Mouse (Mus musculus): ENCODE data around the gene Spock1. TPM values are rescaled to one million over a fixed set of nuclear protein-coding genes. Genes with fewer than 3 reads are reported as not detected.

Gene Spock1
- polyA plus RNA-seq, 1 experiment from 2014 or later, result 17.2 TPM

DNA sequence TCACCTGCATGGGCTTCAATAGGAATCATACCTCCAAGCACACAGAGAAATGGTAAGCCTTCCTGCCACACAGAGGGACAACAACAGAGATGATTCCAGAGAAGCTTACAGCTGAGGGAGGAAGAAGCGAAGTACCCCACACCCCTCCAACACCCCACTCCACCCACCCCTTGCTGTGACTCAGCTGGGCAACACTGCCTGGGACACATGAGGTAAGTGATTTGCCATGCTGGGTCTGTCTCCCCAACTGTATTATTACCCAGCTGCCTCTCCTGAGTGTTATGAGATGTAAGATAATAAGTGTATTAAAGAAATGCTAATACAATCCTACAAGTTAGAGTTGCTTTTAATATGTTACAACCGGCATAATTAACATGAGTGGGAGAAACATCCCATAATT is 267.2 kb downstream of the Spock1 start:
- no peak overlapping the region for H3K27ac ChIP-seq (ENCODE audit: low read depth, low read length)
- H3K4me1 ChIP-seq (ENCODE audit: control insufficient read depth, insufficient read depth, low read length), result no peaks in the 10 kb centered on the region
- DNase-seq (ENCODE audit: low spot score, missing footprints) (peak; percentile 76), ATAC-seq (ENCODE audit: low FRiP score) (no peak)
- no peak overlapping the region for H3K4me3 ChIP-seq (ENCODE audit: low read depth, low read length)
- no peaks in the 10 kb centered on the region for H3K36me3 ChIP-seq (ENCODE audit: control insufficient read depth, insufficient read depth, low read length)
- H3K9me3 ChIP-seq (ENCODE audit: control insufficient read depth, low read length), result no peaks in the 10 kb centered on the region
- 93% methylated on average over 2 of the region's 2 CpGs for WGBS
- no peak overlapping the region for H3K9ac ChIP-seq (ENCODE audit: low read length)
- no peaks in the 10 kb centered on the region for H3K27me3 ChIP-seq (ENCODE audit: control insufficient read depth, insufficient read depth, low read length)
- H3K4me2 ChIP-seq, result no peak overlapping the region

DNA sequence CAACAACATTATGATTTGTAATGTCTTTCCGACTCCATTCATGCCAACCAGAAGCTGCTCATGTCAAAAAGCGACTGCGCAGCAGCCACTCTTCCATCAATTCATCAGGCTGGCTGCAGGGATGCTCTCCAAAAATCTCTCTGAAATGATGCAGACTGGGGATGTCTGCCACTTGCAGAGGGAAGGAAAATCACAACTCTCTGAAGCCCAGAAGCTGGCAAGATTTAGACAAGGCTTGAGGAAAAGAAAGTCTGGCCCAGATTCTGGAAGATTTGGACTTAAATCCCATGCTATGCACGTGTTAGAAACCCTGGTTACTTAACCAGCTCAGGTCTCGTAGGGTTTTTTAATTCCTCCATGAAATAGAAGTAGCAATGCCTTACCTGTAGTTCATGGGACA is 269.3 kb downstream of the Spock1 start:
- no peak overlapping the region for H3K4me2 ChIP-seq
- H3K36me3 ChIP-seq (ENCODE audit: control insufficient read depth, insufficient read depth, low read length), result no peaks in the 10 kb centered on the region
- H3K4me1 ChIP-seq (ENCODE audit: control insufficient read depth, insufficient read depth, low read length), result no peaks in the 10 kb centered on the region
- ATAC-seq (ENCODE audit: low FRiP score) (no peak), DNase-seq (ENCODE audit: low spot score, missing footprints) (peak; percentile 17)
- 90% methylated on average over 5 of the region's 5 CpGs for WGBS
- no peaks in the 10 kb centered on the region for H3K9me3 ChIP-seq (ENCODE audit: control insufficient read depth, low read length)
- no peak overlapping the region for H3K9ac ChIP-seq (ENCODE audit: low read length)
- H3K27ac ChIP-seq (ENCODE audit: low read depth, low read length), result no peak overlapping the region
- no peaks in the 10 kb centered on the region for H3K27me3 ChIP-seq (ENCODE audit: control insufficient read depth, insufficient read depth, low read length)
- H3K4me3 ChIP-seq (ENCODE audit: low read depth, low read length), result no peak overlapping the region

DNA sequence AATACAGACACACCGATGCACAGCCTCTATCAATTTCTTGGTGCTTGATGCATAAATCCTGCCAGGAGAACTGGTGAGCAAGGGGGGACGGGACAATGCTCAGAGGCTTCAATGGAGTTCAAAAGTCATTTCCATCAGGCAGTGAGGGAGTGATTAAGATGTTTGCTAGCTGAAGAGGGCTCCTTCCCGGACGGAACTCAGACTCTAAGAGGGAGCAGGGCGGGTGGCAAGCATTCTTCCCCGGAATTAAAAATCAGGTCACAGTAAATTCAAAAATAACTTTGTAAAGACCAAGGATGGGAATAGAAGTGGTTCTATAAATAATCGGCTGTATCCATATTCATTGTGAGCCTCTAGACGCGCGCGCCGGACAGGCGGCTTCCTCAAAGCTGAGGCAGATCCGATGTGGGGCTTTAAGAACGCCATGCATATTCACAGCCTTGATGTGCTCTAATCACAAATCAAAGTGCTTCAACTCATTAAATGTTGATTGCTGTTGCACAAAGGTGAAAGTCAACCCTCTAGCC is 270.5 kb downstream of the Spock1 start:
- Histone ChIP-seq H3K27ac (ENCODE audit: low read depth, low read length) (no peak overlapping the region), H3K9me3 (ENCODE audit: control insufficient read depth, low read length) (no peaks in the 10 kb centered on the region), H3K4me3 (ENCODE audit: low read depth, low read length) (no peak overlapping the region), H3K36me3 (ENCODE audit: control insufficient read depth, insufficient read depth, low read length) (no peaks in the 10 kb centered on the region), H3K9ac (ENCODE audit: low read length) (no peak overlapping the region), H3K27me3 (ENCODE audit: control insufficient read depth, insufficient read depth, low read length) (no peaks in the 10 kb centered on the region), H3K4me2 (no peak overlapping the region), H3K4me1 (ENCODE audit: control insufficient read depth, insufficient read depth, low read length) (no peaks in the 10 kb centered on the region)
- 84% methylated on average over 15 of the region's 15 CpGs for WGBS
- ATAC-seq (ENCODE audit: low FRiP score), result no peak
- DNase-seq (ENCODE audit: low spot score, missing footprints), result peak; percentile 80

DNA sequence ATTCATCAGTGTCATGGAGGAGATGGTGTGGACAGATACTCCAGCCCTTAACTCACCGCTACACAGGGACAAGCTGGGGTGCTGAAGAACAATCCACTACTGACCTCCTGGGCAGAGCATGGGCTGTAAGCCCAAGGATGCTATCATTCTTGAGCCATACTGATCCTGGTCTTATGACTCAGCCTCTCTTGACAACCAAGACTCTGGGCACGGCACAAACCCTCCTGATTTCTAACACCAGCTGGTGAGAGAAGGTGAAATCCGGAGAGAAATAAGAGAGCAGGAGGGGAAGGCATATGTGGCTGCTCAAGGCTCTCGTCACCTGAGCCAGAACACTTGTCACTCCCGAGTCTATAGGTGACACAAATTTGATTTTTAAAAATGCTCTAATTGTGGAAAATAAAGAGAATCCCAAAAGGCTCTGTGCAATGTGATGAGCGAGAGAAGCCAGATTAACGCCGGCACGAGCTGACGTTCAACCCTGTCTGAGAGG is 271.0 kb downstream of the Spock1 start:
- no peaks in the 10 kb centered on the region for H3K9me3 ChIP-seq (ENCODE audit: control insufficient read depth, low read length)
- no peaks in the 10 kb centered on the region for H3K4me1 ChIP-seq (ENCODE audit: control insufficient read depth, insufficient read depth, low read length)
- peak; percentile 74 for DNase-seq (ENCODE audit: low spot score, missing footprints)
- H3K4me3 ChIP-seq (ENCODE audit: low read depth, low read length), result no peak overlapping the region
- H3K36me3 ChIP-seq (ENCODE audit: control insufficient read depth, insufficient read depth, low read length), result no peaks in the 10 kb centered on the region
- 83% methylated on average over 10 of the region's 10 CpGs for WGBS
- no peaks in the 10 kb centered on the region for H3K27me3 ChIP-seq (ENCODE audit: control insufficient read depth, insufficient read depth, low read length)
- no peak overlapping the region for H3K4me2 ChIP-seq
- no peak for ATAC-seq (ENCODE audit: low FRiP score)
- no peak overlapping the region for H3K9ac ChIP-seq (ENCODE audit: low read length)
- no peak overlapping the region for H3K27ac ChIP-seq (ENCODE audit: low read depth, low read length)

DNA sequence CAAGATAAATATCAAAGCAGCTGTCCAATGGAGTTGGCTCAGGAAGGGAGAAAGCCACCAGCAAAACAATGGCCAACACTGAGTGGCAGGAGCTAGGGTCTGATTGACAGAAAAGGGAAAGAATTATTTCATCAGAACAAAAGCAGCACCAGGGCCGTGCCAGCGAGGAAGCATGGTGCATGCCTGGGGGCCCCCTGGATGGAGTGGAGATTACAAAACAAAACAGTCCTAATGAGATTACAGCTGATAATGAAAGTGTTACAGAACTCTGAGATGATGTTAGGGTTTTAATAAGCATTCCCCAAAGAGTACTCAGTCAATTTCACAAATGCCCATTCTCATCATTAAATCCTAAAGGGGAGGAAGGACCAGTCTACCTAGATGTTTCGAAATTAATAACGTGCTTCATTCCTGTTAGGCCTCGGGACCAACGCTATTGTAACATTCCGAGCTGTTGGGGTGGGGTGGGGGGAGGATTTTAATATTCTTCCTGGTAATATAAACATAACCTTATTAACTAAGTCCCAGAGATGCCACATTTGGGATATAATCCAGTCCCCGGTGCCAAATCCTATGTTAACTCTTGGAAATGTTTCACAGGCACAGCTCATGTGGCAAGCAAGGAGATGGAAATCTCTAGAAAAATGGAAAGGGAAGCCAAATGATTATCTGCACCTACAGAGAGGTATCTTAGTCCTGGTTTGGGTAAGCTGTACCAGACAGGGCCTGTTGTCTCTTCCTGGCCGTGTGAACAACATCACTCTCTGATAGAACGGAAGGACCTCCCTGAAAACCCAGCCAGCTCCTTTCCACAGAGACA is 271.7 kb downstream of the Spock1 start:
- 72% methylated on average over 10 of the region's 10 CpGs for WGBS
- no peak overlapping the region for H3K4me2 ChIP-seq

DNA sequence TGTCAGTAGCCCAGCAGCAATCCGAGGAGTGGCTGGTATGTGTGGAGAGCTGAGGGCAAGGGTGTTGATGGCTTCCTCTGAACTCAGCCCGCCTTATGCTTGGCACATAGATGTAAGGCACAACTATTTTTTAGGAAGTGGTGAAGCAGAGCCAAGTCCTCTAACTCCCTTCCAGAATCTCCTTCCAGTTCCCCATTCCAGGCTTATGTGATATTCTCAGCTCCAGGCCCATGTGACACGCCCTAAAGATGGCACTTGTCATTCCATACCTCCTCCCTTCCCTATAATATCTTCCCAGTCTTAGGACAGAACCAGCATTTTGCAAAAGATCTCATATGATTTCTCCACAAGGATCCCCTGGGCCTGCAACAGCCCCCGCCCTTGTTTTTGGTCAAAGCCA is 277.6 kb downstream of the Spock1 start:
- DNase-seq (ENCODE audit: low spot score, missing footprints) (no peak), ATAC-seq (ENCODE audit: low FRiP score) (no peak)
- no peak overlapping the region for H3K4me2 ChIP-seq
- 82% methylated on average over 4 of the region's 4 CpGs for WGBS
- H3K27ac ChIP-seq (ENCODE audit: low read depth, low read length), result no peak overlapping the region
- no peaks in the 10 kb centered on the region for H3K36me3 ChIP-seq (ENCODE audit: control insufficient read depth, insufficient read depth, low read length)
- no peak overlapping the region for H3K4me3 ChIP-seq (ENCODE audit: low read depth, low read length)
- no peaks in the 10 kb centered on the region for H3K9me3 ChIP-seq (ENCODE audit: control insufficient read depth, low read length)
- H3K27me3 ChIP-seq (ENCODE audit: control insufficient read depth, insufficient read depth, low read length), result no peaks in the 10 kb centered on the region
- H3K4me1 ChIP-seq (ENCODE audit: control insufficient read depth, insufficient read depth, low read length), result no peaks in the 10 kb centered on the region
- no peak overlapping the region for H3K9ac ChIP-seq (ENCODE audit: low read length)

More for the DNA sequence above, 271.7 kb downstream of the Spock1 start:
- peak; percentile 80 for DNase-seq (ENCODE audit: low spot score, missing footprints)
- Histone ChIP-seq H3K36me3 (ENCODE audit: control insufficient read depth, insufficient read depth, low read length) (no peaks in the 10 kb centered on the region), H3K27ac (ENCODE audit: low read depth, low read length) (no peak overlapping the region), H3K4me1 (ENCODE audit: control insufficient read depth, insufficient read depth, low read length) (no peaks in the 10 kb centered on the region), H3K9ac (ENCODE audit: low read length) (no peak overlapping the region), H3K9me3 (ENCODE audit: control insufficient read depth, low read length) (no peaks in the 10 kb centered on the region), H3K27me3 (ENCODE audit: control insufficient read depth, insufficient read depth, low read length) (no peaks in the 10 kb centered on the region), H3K4me3 (ENCODE audit: low read depth, low read length) (no peak overlapping the region)
- no peak for ATAC-seq (ENCODE audit: low FRiP score)

DNA sequence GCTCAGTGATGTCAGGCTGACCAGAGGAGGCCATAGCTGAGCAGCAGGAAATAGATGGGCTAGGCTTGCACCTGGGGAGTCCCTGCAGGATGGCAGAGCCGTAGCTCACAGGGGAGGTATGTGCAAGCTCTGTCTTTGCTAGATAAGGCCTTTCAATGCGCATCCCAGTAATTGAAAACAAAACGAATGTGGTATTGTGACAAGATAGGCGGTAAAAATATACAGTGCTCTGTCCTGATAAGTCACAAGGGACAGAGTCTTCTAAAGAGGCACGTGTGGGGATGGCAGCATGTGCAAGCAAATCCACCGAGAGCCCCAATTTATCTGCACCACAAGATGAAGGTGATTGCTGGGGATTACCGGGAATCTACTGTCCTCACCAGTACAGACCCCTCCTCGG is 279.9 kb downstream of the Spock1 start:
- no peaks in the 10 kb centered on the region for H3K36me3 ChIP-seq (ENCODE audit: control insufficient read depth, insufficient read depth, low read length)
- ATAC-seq (ENCODE audit: low FRiP score) (0 out of 2 replicates have a peak, but pooled peaks have one; percentile 35), DNase-seq (ENCODE audit: low spot score, missing footprints) (no peak)
- no peaks in the 10 kb centered on the region for H3K4me1 ChIP-seq (ENCODE audit: control insufficient read depth, insufficient read depth, low read length)
- no peaks in the 10 kb centered on the region for H3K9me3 ChIP-seq (ENCODE audit: control insufficient read depth, low read length)
- H3K27me3 ChIP-seq (ENCODE audit: control insufficient read depth, insufficient read depth, low read length), result no peaks in the 10 kb centered on the region
- WGBS, result 74% methylated on average over 8 of the region's 8 CpGs
- H3K4me3 ChIP-seq (ENCODE audit: low read depth, low read length), result no peak overlapping the region
- H3K27ac ChIP-seq (ENCODE audit: low read depth, low read length), result no peak overlapping the region
- H3K9ac ChIP-seq (ENCODE audit: low read length), result no peak overlapping the region
- no peak overlapping the region for H3K4me2 ChIP-seq

DNA sequence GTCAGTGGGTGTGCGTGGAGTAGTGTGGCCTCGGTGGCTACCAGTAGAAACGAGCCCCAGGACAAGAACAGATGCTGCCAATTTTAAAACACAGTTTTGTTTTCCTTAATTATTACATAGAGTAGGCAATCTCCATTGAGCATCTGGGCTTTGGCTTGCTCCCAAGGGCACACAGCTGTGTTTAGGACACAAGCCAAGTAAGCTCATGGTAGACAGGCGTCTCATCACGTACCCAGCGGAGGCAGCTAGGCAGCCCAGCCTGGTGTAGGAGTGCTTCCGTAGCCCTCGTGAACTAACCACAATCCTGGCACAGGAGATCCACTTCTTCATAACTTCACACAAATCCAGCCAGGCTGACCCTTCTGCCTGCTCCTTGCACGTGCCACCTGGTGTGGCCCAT is 281.7 kb downstream of the Spock1 start:
- H3K4me2 ChIP-seq, result no peak overlapping the region
- H3K36me3 ChIP-seq (ENCODE audit: control insufficient read depth, insufficient read depth, low read length), result no peaks in the 10 kb centered on the region
- H3K4me1 ChIP-seq (ENCODE audit: control insufficient read depth, insufficient read depth, low read length), result no peaks in the 10 kb centered on the region
- no peak for DNase-seq (ENCODE audit: low spot score, missing footprints)
- WGBS, result 92% methylated on average over 9 of the region's 9 CpGs
- no peak overlapping the region for H3K4me3 ChIP-seq (ENCODE audit: low read depth, low read length)
- H3K9me3 ChIP-seq (ENCODE audit: control insufficient read depth, low read length), result no peaks in the 10 kb centered on the region
- ATAC-seq (ENCODE audit: low FRiP score), result no peak
- no peak overlapping the region for H3K27ac ChIP-seq (ENCODE audit: low read depth, low read length)
- H3K9ac ChIP-seq (ENCODE audit: low read length), result no peak overlapping the region
- H3K27me3 ChIP-seq (ENCODE audit: control insufficient read depth, insufficient read depth, low read length), result no peaks in the 10 kb centered on the region

DNA sequence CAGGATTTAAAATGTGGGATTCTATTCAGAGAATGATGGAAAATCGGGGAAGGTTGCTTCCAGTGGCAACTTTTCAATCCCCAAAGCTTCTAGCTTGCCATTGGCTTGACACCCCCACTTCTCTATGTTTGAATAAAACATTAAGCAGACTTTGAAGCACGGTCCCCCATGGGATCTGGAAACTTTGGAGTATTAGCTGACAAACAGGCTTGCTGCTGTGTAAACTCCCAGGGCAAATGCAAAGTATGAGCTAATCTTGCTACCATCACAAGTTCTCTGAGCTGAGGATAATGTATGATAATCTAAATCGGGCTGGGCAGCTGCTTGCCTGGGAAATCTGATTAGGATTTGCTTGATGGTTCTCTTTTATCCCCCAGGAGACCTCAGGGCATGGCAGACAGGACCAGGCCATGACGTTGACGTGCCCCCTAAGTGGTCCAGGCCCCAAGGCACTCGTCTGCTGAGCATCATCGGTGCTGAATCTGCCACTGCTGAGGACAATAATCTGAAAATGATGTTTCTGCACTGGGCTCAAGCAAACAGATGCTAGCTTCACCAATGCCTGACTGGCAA is 284.1 kb downstream of the Spock1 start:
- no peak for DNase-seq (ENCODE audit: low spot score, missing footprints)
- 30% methylated on average over 7 of the region's 7 CpGs for WGBS

More for the DNA sequence above, 284.1 kb downstream of the Spock1 start:
- Histone ChIP-seq H3K36me3 (ENCODE audit: control insufficient read depth, insufficient read depth, low read length) (no peaks in the 10 kb centered on the region), H3K4me2 (no peak overlapping the region), H3K4me1 (ENCODE audit: control insufficient read depth, insufficient read depth, low read length) (no peaks in the 10 kb centered on the region), H3K9ac (ENCODE audit: low read length) (no peak overlapping the region), H3K27me3 (ENCODE audit: control insufficient read depth, insufficient read depth, low read length) (no peaks in the 10 kb centered on the region), H3K4me3 (ENCODE audit: low read depth, low read length) (no peak overlapping the region), H3K9me3 (ENCODE audit: control insufficient read depth, low read length) (no peaks in the 10 kb centered on the region), H3K27ac (ENCODE audit: low read depth, low read length) (no peak overlapping the region)
- ATAC-seq (ENCODE audit: low FRiP score), result peak; percentile 79
